26 mouse cellular contexts compared by ENCODE assay signal in genomic region chr19:49372921-49373320, GRCm38 (mm10).
"Had no signal": no experiment of that assay in that cellular context is flagged by ENCODE, and none has a peak within 500 bp of the region (broad histone marks: within the 10 kb centered on the region; RNA-seq: fewer than 3 reads in every experiment).

No protein-coding gene starts in this region.

- H3K27me3 ChIP-seq: embryonic facial prominence, embryonic 12.5 days; embryonic facial prominence, embryonic 13.5 days; embryonic facial prominence, embryonic 15.5 days; forebrain, embryonic 12.5 days; forebrain, embryonic 13.5 days; forebrain, embryonic 15.5 days had no signal

- H3K4me3 ChIP-seq: embryonic facial prominence, embryonic 10.5 days; embryonic facial prominence, embryonic 12.5 days; embryonic facial prominence, embryonic 13.5 days; embryonic facial prominence, embryonic 15.5 days; erythroblast, embryonic 14.5 days; forebrain, embryonic 10.5 days; forebrain, embryonic 12.5 days; forebrain, embryonic 13.5 days; forebrain, embryonic 15.5 days; gastrocnemius, adult 2 months; heart, adult 2 months had no signal

- H3K27ac ChIP-seq: embryonic facial prominence, embryonic 10.5 days; embryonic facial prominence, embryonic 12.5 days; embryonic facial prominence, embryonic 13.5 days; embryonic facial prominence, embryonic 15.5 days; forebrain, embryonic 10.5 days; forebrain, embryonic 12.5 days; forebrain, embryonic 13.5 days; forebrain, embryonic 15.5 days; gastrocnemius, adult 2 months; heart, adult 2 months had no signal

- H3K36me3 ChIP-seq: embryonic facial prominence, embryonic 10.5 days; embryonic facial prominence, embryonic 12.5 days; embryonic facial prominence, embryonic 13.5 days; embryonic facial prominence, embryonic 15.5 days; forebrain, embryonic 10.5 days; forebrain, embryonic 12.5 days; forebrain, embryonic 15.5 days had no signal

- DNase-seq: cerebellum, adult 8-10 months; cerebellum, adult 9-10 months; cerebellum, adult 9-11 months; cerebellum, postnatal 10 days; cerebellum, postnatal 14 days; cerebellum, postnatal 25 days; cerebellum, postnatal 36 days; embryo, embryonic 11 days; forebrain, postnatal 0 days; gastrocnemius, adult 2 months; gastrocnemius, postnatal 10 days; gastrocnemius, postnatal 14 days; gastrocnemius, postnatal 25 days; gastrocnemius, postnatal 36 days; heart, adult 11 months; heart, adult 18-20 months; heart, adult 2 months had no signal

- H3K9ac ChIP-seq: embryonic facial prominence, embryonic 12.5 days; embryonic facial prominence, embryonic 13.5 days; embryonic facial prominence, embryonic 15.5 days; forebrain, embryonic 12.5 days; forebrain, embryonic 13.5 days; forebrain, embryonic 15.5 days; forebrain, postnatal 0 days had no signal

- H3K4me1 ChIP-seq: embryonic facial prominence, embryonic 10.5 days; embryonic facial prominence, embryonic 12.5 days; embryonic facial prominence, embryonic 13.5 days; embryonic facial prominence, embryonic 15.5 days; forebrain, embryonic 10.5 days; forebrain, embryonic 12.5 days; forebrain, embryonic 13.5 days; forebrain, embryonic 15.5 days had no signal
